Mouse (Mus musculus) heart, postnatal 36 days (tissue): ENCODE measurements around the gene Rab21. TPM values are rescaled to one million over a fixed set of nuclear protein-coding genes. Genes with fewer than 3 reads are reported as not detected.

Experiments used
- DNase-seq, 2 experiments: peaks; one replicate each; pipeline ENCODE4 v3.0.0; 2021 to 2022
- intact Hi-C: fragments of 180-260 bp; cut with DNase I; formaldehyde crosslinking; loops from one replicate; pipeline ENCODE4 v1.15.1; 2025
- total RNA-seq, 2 experiments: library from RNA; stranded (reverse); gene quantifications; 2 replicates each; pipeline ENCODE4 v1.2.3; 2021

Rab21 gene
- 10 to 100 TPM; 74.1 to 80.5 TPM for total RNA-seq

DNA sequence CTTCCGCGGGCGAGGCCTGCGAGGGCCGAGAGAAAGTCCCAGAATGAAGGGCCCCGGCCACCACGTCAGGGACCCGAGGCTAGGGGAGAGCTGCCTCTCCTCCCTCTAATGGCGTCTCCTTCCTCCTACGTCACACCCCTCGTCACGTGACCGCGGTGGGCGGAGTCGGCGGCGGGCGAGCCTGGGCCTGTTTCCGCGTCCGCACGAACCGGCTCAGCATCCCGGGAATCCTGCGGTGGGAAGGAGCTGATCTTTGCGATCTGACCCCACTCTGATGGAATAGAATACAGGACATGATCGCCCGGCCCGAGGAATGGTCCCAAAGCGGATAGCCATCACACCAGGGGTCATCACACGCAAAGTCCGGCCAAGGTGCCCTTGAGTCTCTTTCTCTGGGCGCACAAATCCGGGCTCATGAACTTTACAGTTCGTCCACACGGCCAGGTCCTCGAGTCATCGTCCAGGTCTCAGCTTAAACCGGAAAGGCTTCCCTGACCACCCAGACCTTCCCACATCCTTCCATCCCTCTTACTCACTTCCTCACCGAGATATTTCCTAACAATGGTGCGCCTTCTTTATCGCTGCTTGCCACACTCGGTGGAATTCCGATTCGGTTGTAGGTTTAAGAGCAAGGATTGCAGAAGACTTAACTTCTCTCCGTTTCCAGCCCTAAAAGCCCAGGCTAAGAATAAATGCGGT lies at the start of gene Rab21:
Gene Rab21, minus strand, starts transcription at position 122 of the 699 bp plus-strand sequence.
- intact Hi-C loops, result loop anchor here (2.0 kb wide), 1 partner anchor 69 kb away; the partner anchor contains the start of genes Thap2 and Zfc3h1
- DNase-seq, result peak; percentile 100

DNA sequence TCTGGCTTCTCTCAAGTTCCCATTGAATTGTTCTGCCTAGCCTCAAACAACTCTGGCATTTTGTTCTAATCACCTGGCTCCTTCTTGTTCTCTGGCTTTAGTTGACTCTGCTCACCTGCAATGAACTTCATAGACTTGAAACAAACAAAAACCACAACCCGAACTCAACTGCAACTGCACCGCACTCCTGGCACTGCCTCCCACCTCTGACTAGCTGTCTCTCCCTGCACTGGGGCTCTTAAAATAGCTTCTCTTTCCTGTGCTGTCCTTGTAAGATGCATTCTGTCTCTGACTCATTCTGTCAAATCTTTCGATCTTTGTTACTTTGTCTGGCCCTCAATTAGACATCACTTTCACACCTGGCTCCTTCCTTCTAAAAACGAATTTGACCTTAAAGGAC lies 47.8 kb upstream of the Rab21 start:
- DNase-seq, result no peak
- intact Hi-C loops, result loop anchor here (5.0 kb wide), 1 partner anchor 111 kb away; the partner anchor contains the start of gene Tbc1d15

DNA sequence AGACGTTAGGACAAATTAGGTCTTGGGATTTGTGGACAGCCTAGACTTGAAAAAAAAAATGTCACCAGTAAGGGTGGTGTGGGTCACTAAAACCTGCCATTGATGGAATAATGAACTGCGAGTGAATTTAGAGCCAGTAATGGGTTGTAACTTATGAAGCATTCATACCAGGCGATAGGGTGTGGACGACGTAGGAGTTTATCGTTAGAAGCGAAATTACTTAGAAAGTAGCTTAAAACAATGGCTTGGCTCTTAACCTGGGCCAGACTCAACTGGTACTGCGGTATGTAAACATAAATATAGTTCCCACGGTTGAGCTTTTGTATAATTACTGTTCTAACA lies 47.2 kb upstream of the Rab21 start:
- intact Hi-C loops, result loop anchor here (1.0 to 5.0 kb wide), 2 partner anchors 22 to 110 kb away; partner anchors contain the start of genes Tbc1d15, Thap2 and Zfc3h1
- no peak for DNase-seq

DNA sequence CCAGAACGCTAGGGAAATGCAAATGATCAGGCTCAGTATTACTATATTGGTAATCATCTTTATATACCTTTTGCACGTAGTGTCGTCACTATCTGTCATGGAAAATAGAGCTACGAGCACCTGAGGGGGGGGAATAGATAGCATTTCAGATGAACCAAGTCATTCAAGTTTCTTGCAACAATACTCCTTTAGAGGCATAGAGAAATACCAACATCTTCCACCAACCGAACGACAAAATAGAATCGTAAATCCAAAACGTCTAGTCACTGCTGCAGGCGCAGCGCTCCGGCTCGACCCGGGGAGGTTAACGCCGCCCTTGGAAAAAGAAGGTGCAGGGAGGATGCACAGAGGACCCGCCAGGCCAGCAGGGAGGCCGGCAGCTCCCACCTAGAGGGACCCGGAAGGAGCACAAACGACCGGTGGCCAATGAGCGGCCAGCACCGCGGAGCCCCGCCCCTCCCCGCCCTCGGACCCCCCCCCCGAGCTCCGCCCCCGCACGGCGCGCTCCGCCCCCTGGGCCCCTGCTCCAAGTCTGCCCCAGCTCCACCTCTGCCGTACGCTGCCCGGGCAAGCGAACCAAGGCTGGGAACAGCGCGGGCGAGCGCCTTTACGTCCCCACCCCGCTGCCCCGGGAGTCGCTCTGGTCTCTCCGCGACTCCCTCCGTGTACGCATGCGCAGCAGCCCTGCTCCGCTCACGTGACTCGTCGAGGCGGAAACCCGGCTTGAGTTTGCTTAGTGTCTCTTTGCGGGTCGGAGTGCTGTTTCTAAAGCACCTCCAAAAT lies 46.6 kb upstream of the Rab21 start, which contains the start of gene Tmem19:
Gene Tmem19, minus strand, starts transcription at position 662 of the 783 bp plus-strand sequence.
- intact Hi-C loops, result loop anchor here (1.0 to 5.0 kb wide), 3 partner anchors 22 to 110 kb away; partner anchors contain the start of genes Tbc1d15, Thap2 and Zfc3h1
- peak; percentile 95 to 97 for DNase-seq

DNA sequence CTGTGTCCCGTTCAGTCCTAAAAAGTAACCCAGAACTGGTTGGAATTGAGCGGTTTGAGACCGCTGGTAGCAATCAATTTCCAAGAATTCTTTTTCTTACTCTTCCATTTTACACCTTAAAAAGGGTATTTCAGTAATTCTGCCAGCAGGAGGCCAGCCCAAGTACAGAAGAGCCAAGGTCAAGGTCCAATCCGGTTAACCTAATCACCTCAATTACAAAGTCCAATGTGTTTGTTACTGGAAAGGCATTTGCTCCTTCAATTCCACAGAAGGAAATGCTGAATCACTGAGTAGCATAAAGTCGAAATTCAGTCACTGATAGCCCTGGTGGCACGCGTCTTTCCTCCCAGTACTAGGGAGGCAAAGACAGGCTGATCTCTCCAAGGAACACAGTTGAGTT lies 43.7 kb upstream of the Rab21 start:
- intact Hi-C loops, result no loop called here
- DNase-seq, result no peak

DNA sequence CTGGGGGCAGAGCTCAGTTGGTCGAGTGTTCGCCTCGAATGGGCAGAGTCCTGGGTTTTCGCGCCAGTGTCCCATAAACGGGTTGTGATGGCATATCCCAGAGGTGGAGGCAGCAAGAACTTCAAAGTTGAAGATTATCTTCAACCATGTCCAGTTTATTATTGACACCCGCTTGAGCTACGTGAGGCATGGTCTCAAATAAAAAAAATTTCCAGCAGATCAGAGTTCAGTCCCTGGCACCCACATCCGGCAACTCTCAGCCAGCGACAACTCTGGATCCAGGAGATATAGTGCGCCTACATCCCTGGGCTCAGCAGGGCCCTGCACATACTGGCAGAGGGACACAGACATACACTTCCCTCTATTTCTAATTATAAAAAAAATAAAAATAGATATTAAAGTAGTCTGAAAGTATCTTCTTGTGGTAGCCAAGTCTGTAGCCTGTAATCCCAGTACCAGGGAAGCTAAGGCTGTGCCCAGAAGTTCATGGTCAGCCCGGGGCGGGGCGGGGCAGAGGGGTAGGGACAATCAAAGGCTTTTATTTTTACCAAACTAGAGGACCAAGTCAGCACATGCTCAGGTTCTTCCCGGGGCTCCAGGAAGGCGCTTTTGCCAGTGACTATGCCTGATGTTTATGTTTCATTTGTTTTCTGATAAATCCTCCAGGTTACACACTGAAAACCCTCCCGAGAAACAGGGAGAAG lies 43.0 kb upstream of the Rab21 start:
- intact Hi-C loops, result no loop called here
- no peak for DNase-seq

DNA sequence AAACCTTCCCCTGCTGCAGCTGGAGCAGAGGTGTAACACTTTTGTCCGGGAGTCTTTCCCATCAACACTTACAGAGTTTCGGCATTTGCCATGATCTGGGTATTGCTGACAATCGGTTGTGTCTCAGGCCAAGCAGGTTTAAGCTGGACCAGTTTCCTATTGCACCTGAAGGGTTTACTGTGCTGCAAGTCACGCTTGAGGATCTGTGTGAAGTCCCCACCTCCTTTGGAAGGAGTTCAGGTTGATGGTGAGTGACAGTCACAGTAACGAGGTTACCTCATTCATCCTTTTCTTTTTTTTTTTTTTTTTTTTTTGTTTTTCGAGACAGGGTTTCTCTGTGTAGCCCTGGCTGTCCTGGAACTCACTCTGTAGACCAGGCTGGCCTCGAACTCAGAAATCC lies 40.7 kb upstream of the Rab21 start:
- DNase-seq, result no peak
- intact Hi-C loops, result no loop called here

DNA sequence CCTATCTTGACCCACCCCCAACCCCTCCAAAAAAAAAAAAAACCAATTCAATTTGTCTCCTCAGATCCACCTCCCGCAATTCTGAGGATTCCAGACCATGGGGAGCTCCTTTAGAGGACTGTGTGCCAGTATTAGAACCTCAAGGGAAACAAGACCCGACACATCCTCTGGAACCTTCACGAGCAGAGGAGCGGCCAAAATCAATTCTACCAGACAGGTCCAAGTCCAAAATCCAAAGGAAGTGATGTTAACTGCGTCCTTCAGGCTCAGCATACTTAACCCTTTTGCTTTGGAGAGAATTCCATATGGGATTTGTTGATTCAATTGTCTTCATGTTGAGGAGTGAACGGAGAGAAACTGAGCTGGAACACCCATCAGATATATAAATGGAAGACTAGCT lies 39.6 kb upstream of the Rab21 start:
- intact Hi-C loops, result no loop called here

DNA sequence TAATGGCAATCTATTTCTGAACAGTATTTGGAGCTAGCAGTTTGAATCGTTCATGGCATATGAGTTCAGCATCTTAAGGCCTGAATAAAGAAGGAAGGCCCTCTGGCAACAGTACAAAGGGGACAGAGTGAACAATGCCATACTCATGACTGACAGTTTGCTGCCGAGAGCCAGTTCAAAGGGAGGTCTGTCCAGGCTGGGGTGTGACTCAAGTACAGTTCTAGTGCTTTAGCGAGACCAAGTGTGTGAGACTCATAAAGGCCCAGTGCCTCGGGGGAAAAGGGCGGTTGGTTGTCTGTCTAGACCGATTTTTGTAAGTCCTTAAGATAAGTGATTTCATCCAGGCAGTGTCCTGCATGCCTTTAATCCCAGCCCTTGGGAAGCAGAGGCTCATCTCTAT lies 39.2 kb upstream of the Rab21 start:
- intact Hi-C loops, result no loop called here
- no peak for DNase-seq

More for the DNA sequence above, 39.6 kb upstream of the Rab21 start:
- DNase-seq, result no peak

DNA sequence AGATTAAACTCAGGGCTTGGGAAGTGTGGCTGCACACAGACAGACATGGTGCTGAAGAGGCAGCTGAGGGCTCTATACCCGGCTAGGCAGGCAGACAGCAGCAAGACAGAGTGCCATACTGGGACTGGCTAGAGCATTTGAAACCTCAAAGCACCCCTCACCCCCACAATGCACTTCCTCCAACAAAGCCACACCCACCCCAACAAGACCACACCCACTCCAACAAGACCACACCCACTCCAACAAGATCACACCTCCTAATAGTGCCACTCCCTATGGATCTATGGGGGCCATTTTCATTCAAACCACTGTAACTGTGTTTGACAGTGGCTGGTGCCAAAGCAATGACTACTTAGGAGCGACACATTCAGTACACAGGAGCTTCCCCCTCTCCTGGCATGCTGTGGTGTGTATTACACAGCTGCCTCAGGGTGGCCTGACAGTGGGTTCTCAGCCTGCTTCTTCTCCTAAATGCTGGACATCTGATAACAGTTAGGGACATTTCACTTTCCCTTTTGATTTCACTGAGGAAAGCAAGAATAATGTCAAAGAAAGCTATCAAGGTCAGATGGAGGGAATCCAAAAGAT lies 35.5 kb upstream of the Rab21 start:
- intact Hi-C loops, result no loop called here
- DNase-seq, result no peak

DNA sequence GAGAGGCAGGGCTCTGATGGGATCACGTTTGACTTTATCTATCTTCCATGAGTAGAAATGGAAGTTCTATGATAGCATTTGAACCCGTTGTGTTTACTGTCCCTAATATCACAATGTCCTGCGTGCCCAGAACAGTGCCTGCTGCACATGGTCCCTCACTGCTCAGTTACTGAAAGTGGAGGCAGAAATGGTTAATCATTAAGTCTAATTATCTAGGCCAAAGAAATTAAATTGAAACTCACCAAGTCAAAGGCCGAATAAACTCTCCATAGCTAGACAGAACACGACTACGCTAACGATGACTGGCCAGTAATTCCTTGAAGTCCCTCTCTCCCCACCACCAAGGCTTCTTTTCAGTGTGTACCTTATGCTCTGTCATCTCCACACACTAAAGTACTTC lies 34.1 kb upstream of the Rab21 start:
- DNase-seq, result no peak
- intact Hi-C loops, result no loop called here

DNA sequence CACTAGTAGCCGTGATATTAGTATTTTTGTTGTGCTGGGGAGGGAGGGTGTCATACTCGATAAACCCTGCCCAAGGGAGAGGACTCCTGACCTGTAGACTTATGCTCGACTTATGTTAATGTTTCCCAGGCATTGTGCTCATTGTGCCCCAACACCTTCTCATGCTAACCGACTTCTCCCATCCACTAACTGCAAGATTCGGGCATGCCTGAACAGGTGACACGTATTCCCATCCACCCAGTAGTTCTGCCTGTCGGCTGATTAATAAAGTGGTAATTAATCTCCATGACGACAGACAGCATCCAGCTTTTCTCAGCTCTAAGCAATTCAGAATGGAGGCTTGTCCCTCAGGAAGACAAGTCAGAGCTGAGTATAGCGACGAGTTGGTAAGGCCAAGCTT lies 33.6 kb upstream of the Rab21 start:
- intact Hi-C loops, result no loop called here
- DNase-seq, result no peak

DNA sequence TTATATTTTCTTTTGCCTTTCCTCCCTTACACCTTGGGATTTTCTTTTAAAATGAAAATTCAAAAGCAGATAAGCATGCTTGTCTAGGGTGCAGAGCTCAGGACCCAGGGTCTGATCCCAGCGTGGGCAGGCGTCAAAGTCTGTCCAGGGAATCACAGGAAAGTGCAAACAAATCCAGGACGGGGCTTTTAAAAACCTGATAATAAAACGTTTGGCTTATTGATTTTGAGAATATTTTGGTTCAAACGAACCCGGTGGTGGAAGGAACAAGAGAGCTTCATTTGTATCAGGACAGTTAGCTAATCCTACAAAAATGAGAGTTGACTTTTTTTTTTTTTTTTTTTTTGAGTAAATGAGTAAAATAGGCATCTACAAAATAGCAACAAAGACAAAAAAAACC lies 32.7 kb upstream of the Rab21 start:
- intact Hi-C loops, result no loop called here
- no peak for DNase-seq

DNA sequence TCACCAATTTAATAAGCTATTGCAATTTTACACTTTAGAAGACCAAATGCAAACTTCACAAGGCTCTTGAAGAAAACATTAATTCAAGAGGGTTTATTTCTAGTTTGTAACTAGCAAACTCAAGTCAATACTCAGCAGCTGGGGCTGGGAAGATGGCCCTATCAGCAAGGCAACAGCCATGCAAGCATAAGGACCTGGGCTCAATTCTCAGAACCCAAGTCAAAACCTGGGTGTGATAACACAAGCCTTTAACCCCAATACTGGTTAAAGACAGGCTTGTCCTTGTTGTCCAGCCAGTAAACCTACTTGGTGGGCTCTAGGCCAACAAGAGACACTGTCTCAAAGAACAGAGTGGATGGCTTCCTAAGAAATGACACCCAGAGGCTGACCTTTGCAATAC lies 31.1 kb upstream of the Rab21 start:
- intact Hi-C loops, result no loop called here
- DNase-seq, result no peak

DNA sequence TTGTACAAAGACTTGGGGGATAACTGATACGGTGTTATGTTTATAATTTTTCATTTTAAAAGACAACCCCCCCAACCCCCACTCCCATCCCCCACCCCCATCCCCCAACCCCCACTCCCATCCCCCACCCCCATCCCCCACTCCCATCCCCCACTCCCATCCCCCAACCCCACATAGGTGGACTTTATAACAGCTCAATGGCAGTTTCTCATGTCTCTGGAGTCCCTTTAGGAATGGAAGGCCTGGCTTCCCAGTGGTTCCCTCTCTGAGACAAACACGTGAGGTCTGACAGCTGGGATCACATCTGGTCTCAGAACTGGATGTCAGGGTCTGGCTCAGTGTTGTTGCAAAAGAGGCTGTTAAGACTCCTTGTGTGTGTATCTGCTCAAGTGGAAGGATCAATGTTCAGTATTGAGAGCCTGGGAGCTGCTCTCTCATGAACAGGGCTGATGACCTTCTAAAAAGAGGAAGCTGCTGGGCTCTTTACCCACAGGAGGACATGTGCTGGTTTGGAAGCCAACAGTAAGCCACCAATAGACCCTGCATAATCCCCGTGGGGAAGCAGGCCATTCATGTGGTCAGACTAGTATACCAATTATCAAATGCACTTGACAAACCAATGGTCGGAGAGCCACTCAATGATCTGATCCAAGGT lies 27.5 kb upstream of the Rab21 start:
- DNase-seq, result no peak
- intact Hi-C loops, result no loop called here

DNA sequence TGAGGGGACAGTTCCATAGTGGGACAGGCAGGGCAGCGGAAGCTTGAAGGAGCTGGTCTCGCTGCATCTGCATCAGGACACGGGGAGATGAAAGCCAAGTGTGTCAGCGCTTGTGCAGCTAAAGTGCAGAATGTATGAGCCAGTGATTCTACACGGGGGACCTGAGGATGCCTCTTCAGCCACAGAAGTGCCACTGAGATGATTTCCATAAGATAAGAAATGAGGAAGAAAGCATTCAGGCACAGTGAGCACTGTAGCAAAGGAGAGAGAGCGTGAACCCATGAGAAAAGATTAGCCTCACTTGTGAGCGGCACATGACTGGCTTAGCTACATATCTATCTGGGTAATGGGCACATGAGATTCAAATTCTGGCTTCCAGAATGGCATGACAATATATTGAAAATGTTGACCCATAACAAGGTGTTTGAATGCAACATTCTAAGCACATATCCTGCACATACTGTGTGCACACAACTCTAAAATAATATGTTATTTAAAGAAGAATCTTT lies 24.5 kb upstream of the Rab21 start:
- DNase-seq, result no peak
- intact Hi-C loops, result no loop called here

DNA sequence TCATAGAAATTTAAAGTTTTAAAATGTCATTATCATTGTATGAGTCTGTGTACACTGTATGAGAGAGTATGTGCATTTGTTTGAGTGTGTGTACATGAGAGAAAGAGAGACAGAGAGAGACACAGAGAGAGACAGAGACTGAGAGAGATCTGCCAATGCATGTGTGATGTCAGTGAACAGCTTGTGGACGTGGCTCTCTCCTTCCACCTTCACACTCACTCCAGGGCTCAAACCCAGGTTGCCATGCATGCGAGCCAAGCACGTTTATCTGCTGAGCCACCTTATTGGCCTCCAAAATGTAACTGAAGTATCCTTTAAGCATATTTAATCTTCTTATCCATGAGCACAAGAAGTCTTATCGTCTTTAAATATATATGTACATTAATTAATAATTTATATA lies 21.5 kb upstream of the Rab21 start:
- DNase-seq, result no peak
- intact Hi-C loops, result no loop called here

DNA sequence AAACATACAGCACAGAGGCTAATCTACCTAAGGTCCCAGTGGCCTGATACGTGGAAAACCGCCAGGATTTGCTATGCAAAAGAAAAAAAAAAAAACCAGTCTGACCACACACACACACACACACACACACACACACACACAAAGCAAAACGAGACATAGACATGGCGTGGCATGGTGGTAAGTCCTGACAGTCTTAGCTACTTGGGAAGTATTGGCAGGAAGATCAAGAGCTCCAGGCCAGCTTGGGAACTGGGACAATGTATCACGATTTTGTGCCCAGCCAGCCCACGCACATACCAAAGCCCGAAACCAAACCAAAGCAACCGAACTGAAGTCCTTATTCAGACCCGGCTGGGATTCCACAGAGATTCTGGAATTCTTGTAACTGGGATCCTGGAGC lies 18.1 kb upstream of the Rab21 start:
- DNase-seq, result no peak
- intact Hi-C loops, result no loop called here

DNA sequence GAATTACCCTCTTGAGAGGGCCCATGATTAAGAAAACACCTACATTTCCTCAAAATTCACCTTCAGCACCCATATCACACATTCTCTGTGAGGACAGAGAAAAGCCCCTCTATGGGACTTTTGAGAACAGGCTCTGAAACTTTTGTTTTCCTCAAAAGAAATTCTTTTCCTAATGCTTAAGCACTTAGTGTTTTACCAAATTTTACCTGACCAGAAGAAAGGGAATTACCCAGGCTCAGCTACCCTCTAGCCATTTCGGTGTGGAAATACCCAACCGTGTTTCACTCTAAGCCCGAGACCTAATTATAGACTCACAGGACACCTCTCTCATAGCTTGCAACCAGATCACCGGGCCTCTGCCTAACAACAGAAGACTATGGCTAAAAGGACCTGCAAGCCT lies 17.6 kb upstream of the Rab21 start:
- no peak for DNase-seq
- intact Hi-C loops, result no loop called here

DNA sequence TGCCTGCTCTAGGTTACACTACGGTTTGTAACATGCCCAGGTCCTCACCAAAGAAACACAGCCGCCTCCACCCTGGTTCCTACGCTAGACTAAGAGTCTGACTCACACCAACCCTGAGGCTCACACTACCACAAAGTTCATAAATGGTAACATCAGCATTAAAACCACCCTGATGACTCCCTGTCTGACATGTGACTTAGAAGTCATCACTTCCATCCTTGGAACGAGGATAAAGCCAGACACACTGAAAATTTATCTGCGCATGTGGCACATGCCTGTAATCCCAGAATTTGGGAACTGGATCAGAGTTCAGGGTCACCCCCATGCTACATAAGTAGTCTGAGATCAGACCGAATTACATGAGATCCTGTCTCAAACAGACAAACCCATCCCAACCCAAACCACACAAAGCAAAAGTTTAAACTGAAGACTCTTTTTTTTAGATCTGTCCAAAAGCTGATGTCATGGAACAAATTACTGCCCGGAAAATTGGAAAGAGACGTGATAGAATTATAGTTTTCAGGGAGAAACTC lies 17.1 kb upstream of the Rab21 start:
- intact Hi-C loops, result no loop called here
- peak in 1 of 2 experiments; percentile 58 for DNase-seq
